ENCODE assay signal across 8 mouse cellular contexts in the genomic region with DNA sequence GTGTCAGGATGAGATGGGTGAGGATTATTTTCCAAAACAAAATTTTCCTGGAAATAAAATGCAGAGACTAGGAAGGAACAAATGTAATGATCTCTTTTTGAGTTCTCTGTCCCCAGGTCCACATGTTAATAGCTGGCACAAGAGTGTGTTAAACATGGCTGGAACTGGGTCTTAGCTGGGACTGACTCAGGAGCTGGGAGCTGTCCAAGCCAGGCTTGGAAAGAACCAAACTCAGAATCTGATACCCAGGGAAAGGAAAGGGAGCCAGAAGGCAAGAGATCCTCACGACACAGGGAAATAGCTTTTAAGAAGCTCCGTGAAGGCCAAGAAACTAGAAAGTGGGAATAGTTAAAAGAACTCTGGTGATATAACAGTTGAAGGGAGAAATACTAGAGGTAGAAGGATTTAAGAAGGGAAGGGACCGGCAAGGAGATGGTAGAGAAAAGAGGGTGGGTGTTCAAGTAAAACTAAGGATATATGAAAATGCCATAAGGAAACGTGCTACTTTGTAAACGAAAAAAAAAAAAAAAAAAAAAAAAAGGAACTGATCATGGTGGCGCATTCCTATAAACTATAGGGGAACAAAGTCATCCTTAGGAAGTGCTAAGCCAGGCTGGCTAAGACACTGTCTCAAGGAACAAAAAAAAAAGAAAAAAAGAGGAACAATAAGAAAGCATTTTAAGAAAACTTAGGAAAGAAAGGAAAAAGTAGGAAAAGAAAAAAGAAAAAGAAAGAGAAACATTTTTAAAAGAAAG. TPM values are rescaled to one million over a fixed set of nuclear protein-coding genes. Genes with fewer than 3 reads are reported as not detected.
A peak's percentile ranks its signal among the peaks of the same experiment; 100 is the strongest.
DNase-seq lines count a peak whose midpoint lies in the region; ATAC-seq and TF ChIP-seq lines count a peak whose summit lies in the region.

No protein-coding gene starts in this region.

- peak overlapping the region; percentile 64; the same call in 1 of the 2 replicates for H3K4me3 ChIP-seq in cortical plate, adult 2 months (ENCODE audit: insufficient read depth, low read length)
- H3K4me3 ChIP-seq in heart, embryonic 12.5 days, result no peak overlapping the region
- H3K4me3 ChIP-seq in liver, embryonic 12.5 days, result peak overlapping the region; percentile 79; the same call in 1 of the 2 replicates

- H3K27ac ChIP-seq in cortical plate, adult 2 months (ENCODE audit: insufficient read depth, low read length), result no peak overlapping the region
- no peak overlapping the region for H3K27ac ChIP-seq in heart, embryonic 12.5 days (ENCODE audit: poor library complexity, severe bottlenecking)
- no peak overlapping the region for H3K27ac ChIP-seq in liver, embryonic 12.5 days

- TF ChIP-seq CTCF in cortical plate, adult 2 months (IDR thresholded peaks at IDR 0.05; ENCODE audit: extremely low read depth, insufficient read depth, low read length), result no peak

- no peaks in the 10 kb centered on the region for H3K9me3 ChIP-seq in heart, embryonic 12.5 days (replicated peaks)
- H3K9me3 ChIP-seq in liver, embryonic 12.5 days (replicated peaks), result no peaks in the 10 kb centered on the region

- intact Hi-C loops in left cerebral cortex, postnatal 4 days (cut with DNase I), result no loop called here

- peaks cover 8% of the 10 kb centered on the region; the same call in 1 of the 2 replicates for H3K36me3 ChIP-seq in heart, embryonic 12.5 days
- H3K36me3 ChIP-seq in liver, embryonic 12.5 days, result 0 out of 2 replicates have a peak, but pooled peaks cover 4% of the 10 kb centered on the region

- peaks cover 5% of the 10 kb centered on the region for H3K4me1 ChIP-seq in cortical plate, adult 2 months (ENCODE audit: control insufficient read depth, insufficient read depth, low read length)
- peaks cover 15% of the 10 kb centered on the region for H3K4me1 ChIP-seq in heart, embryonic 12.5 days (replicated peaks)
- H3K4me1 ChIP-seq in liver, embryonic 12.5 days, result peaks cover 11% of the 10 kb centered on the region

- H3K27me3 ChIP-seq in heart, embryonic 12.5 days (replicated peaks), result no peaks in the 10 kb centered on the region
- H3K27me3 ChIP-seq in liver, embryonic 12.5 days (replicated peaks), result no peaks in the 10 kb centered on the region

- peak overlapping the region; percentile 95 for H3K4me2 ChIP-seq in heart, embryonic 12.5 days
- H3K4me2 ChIP-seq in liver, embryonic 12.5 days, result peak overlapping the region; percentile 98

- no peak for TF ChIP-seq POLR2A in cortical plate, adult 2 months (IDR thresholded peaks at IDR 0.05; ENCODE audit: extremely low read depth, insufficient read depth, low read length)

- 23% methylated on average over 6 of the region's 6 CpGs for WGBS in heart, embryonic 12.5 days
- WGBS in liver, embryonic 12.5 days (ENCODE audit: insufficient replicate concordance), result 24% methylated on average over 6 of the region's 6 CpGs

- no peak for ATAC-seq in heart, embryonic 12.5 days (ENCODE audit: insufficient number of reproducible peaks, low FRiP score)
- no peak for ATAC-seq in liver, embryonic 12.5 days

- DNase-seq in left cerebral cortex, postnatal 4 days, result peak; percentile 31
- no peak for DNase-seq in left cerebral cortex, adult 11 months (ENCODE audit: low spot score)
- no peak for DNase-seq in B cell, adult 2 months
- no peak for DNase-seq in thymus, postnatal 36 days
- DNase-seq in thymus, postnatal 10 days (ENCODE audit: low spot score in 2 of 2), result no peak

- no peak overlapping the region for H3K9ac ChIP-seq in heart, embryonic 12.5 days
- H3K9ac ChIP-seq in liver, embryonic 12.5 days, result no peak overlapping the region

RNA-seq across cellular contexts. Expression of gene Ccdc93, which starts 0.5 kb away (rescaled TPM):
- 10 to 100 TPM; 28.8 to 30.6 TPM for total RNA-seq in left cerebral cortex, postnatal 4 days (2021)
- polyA plus RNA-seq in cortical plate, adult 2 months (2012; rRNA removed), result 16.0 and 16.4 TPM in 2 replicates
- 8.9 and 9.0 TPM in 2 replicates for polyA plus RNA-seq in heart, embryonic 12.5 days (2016; fragmentation: Nextera tagmentation; extraction: Ambion mirVana)
- polyA plus RNA-seq in liver, embryonic 12.5 days (2016; fragmentation: Nextera tagmentation; extraction: Ambion mirVana), result 5.7 and 6.1 TPM in 2 replicates
